Mouse (Mus musculus): Measurements from ENCODE around the gene Thoc5.
A peak's percentile ranks its signal among the peaks of the same experiment; 100 is the strongest.

Thoc5 gene

DNA sequence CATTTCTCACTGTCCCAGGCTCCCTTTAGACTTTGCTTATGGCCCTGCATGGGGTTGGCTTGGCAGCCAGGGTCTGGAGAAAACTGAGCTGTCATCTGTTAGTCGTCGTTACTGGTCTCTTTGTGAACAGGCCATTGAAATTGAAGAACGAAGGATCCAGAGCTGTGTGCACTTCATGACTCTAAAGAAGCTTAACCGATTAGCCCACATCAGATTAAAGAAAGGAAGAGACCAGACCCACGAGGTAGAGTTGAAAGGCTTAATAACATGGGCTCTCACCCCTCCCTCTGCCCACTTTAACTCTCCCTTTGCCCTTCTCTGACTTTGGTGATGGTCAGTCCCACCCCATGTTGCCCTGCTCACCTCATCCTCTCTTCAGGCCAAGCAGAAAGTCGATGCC lies 6.8 kb downstream of the Thoc5 start:
- no peak for DNase-seq (ENCODE audit: low read depth in 2 of 2, low spot score in 2 of 2)

DNA sequence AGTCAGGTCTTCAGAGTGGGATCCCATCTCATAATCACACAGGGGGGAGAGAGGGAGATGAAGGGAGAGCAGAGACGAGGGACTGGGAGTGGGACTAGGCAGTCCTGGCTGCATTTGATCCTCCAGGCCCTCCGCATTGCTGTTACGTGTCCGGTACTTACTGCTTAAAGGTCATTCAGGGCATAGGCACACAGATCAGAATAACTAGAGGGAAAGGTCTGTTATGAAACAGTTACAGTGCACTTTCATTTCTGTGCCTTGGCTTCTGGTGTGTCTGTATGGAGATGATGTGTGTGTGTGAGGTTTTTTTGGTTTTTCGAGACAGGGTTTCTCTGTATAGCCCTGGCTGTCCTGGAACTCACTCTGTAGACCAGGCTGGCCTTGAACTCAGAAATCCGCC lies 11.1 kb downstream of the Thoc5 start:
- no peak for DNase-seq (ENCODE audit: low read depth in 2 of 2, low spot score in 2 of 2)

DNA sequence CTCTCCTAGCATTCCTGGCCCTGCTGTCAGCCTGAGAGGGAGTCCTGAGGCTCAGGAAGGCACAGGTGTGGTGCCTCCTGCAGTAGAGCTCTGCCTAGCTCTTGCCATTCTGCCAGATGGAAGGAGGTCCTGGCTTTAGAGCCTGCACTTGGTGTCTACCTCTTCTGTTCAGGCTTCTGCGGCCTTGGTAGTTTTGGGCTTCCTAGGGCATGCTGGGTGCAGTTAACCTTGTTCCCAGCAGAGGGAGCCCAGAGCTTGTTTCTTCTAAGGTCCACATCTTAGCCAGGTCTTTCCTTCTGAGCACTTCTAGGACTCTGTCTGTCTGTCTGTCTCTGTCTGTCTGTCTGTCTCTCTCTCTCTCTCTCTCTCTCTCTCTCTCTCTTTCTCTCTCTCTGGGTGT lies 20.9 kb downstream of the Thoc5 start:
- peak; percentile 24 to 49 for DNase-seq (ENCODE audit: low read depth in 2 of 2, low spot score in 2 of 2)

DNA sequence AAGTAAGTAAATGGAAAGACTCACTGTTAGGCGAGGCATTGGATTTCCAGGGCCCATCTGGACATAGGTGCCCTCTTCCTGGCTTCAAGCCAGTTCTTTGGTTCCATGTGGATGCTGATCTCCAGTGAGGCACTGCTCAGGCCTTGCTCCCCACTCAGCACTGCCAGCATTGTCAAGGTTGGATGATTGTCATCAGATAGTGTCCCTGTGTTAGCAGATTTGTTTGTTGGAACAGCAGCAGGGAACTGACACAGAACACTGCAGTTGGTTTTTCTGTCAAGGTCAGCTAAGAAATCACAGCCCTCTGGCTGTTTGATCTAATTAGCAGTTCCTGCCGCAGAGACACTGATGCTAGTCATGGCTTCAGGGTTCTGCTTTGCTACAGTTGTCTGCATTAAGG lies 26.2 kb downstream of the Thoc5 start:
- no peak for DNase-seq (ENCODE audit: low read depth in 2 of 2, low spot score in 2 of 2)

DNA sequence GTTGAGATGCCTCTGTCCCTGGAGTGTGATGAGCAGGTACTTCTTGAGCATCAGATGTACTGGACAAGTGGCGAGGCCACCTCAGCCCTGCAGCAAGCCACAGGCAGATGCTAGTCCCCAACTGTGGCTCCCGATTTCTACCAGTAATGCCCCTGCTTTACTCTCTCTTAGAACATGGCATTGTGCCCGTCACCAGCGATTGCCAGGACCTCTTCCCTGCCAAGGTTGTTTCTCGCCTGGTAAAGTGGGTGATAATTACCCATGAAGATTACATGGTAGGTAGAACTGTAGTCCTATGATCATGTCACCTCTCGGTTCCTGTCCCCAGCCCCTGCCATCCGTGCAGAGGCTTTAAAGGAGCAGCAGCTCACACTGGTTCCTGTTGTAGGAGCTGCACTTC lies 26.6 kb downstream of the Thoc5 start:
- no peak for DNase-seq (ENCODE audit: low read depth in 2 of 2, low spot score in 2 of 2)

DNA sequence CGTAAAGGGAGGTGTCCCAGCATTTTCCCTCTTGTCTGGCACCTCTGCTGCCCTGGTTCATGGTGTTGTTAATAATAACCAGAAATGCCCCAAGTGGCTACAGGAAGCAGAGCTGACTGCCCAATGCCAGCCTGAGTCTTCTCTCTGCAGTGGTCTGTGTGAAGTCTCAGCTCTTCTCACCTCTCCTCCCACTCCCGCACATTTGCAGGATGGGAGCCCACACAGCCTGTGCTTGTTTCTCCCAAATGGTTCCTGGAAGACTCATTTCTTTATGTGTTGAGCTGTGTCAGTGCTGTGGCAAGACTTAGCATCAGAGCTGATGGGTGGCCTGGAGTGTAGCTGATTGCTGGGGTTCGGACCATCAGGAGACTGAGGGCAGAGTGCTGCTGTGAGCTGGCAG lies 32.1 kb downstream of the Thoc5 start:
- DNase-seq (ENCODE audit: low read depth in 2 of 2, low spot score in 2 of 2): no peak

DNA sequence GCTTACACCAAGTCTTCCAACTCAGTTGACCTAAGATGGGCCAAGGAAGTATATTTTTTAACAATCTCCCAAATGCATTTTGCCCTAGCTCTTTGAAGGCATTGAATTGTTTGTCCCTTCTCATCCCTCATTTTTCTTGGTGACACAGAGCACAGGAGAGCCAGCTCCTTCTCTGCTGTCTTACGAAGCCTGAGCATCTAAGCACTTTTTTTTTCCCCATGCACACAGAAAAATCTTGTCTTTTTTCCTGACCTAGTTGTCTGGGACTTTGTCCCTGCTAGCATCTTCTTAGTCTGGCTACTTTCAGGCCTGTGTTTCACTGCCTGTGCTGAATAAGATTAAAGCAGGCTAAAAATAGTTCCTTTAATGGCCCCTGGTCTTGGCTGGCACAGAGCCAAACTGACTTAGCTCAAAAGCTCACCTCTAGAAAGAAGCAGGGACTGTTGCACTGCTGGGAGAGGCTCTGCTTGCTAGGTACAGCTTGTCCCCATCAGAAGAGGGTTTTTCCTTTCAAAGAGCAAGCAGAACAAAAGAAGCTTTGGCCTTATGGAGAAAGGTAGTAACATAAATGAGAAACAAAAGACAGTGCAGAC lies 36.0 kb downstream of the Thoc5 start:
- no peak for DNase-seq (ENCODE audit: low read depth in 2 of 2, low spot score in 2 of 2)

DNA sequence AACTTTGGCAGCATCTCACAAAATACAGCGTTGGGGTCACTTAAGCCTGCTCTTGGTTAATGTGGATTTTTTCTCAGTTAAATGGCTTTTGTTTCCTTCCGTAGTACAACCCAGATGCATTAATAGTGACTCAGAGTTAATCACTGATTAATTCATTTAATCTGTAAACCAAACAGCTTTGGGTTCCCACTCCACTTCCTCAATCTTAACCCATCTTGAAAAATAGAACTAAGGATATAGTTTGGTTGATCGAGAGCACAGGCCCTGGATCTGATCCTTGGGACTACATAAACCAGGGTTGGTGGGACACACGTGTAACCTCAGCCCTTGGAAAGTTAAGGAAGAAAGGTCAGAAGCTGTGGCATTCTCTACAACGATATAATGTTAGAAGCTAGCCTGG lies 41.1 kb downstream of the Thoc5 start:
- DNase-seq (ENCODE audit: low read depth in 2 of 2, low spot score in 2 of 2): no peak

DNA sequence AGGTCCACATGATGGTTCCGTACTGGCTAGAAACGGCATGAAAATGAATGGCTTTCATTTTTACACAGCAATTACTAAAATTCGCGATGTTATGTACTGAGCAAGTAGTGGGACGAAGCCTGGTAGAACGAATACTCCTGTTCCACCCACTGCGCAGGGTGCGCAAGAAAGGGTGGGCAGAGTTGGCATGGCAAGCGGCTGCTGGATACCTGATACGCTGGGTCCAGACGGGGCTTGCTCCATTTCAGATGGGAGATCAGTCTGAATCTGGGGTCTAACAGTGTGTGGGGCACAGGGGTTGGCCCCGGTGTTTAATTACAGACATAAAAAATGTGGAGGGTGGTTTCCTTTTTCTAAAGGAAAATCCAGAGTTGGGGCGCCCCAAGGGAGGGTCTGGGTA lies 51.4 kb downstream of the Thoc5 start:
- no peak for DNase-seq (ENCODE audit: low read depth in 2 of 2, low spot score in 2 of 2)

DNA sequence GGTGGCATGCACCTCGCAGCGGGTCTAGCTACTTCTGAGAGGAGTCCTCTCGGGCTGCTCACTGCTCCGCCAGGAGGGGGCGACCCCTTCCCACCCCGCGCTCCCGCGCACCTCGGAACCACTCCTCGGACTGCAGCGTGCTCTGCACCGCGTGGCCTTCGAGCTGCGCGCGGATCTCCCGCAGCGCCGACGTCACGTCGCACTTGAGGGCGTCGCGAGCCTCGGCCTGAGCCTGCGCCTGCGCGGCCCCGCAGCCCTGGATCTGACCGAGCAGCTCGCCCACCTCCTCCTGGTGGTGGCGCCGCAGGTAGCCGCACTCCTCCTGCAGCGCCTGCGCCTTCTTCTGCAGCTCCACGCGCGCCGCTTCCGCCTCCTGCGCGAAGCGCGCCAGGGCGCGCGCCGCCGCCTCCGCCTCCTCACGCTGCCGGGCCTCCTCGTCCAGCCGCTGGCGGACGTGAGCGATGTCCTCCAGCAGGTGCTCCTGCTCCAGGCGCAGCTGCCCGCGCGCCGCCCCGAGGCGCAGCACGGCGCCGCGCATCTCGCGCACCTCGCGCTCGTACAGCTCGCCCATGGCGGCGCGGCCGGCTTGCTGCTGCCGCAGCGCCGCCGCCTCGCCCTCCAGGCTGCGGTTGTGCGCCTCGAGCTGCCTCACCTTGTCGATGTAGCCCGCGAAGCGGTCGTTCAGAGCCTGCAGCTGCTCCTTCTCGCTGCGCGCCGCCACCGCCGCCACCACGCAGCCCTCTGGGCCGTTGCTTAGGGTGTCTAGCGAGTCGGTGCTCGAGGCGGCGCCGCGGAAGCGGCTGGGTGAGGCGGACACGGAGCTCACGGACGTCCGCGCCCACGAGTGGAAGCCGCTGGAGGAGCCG lies 52.1 kb downstream of the Thoc5 start:
- peak; percentile 69 to 72 for DNase-seq (ENCODE audit: low read depth in 2 of 2, low spot score in 2 of 2)

DNA sequence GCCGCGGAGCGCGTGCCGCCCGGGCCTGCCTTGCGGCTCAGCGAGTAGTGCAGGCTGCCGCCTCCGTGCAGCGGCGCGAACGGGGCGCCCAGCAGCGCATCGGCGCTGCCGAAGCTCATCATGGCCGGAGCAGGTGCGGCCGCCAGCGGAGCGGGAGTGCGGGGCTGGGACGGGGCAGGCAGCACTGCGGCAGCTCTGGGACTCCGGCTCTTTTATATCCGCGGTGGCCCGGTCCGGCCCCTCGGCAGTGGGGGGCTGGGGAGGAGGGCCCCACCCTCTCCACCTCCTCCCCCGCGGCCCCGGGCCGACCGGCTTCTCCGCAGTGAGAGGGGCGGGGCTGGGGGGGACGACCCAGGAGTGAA lies 52.7 kb downstream of the Thoc5 start, which contains the start of gene Nefh:
Nefh (minus strand) TSS at position 252 of the 362 bp plus-strand sequence.
- DNase-seq (ENCODE audit: low read depth in 2 of 2, low spot score in 2 of 2): no peak

DNA sequence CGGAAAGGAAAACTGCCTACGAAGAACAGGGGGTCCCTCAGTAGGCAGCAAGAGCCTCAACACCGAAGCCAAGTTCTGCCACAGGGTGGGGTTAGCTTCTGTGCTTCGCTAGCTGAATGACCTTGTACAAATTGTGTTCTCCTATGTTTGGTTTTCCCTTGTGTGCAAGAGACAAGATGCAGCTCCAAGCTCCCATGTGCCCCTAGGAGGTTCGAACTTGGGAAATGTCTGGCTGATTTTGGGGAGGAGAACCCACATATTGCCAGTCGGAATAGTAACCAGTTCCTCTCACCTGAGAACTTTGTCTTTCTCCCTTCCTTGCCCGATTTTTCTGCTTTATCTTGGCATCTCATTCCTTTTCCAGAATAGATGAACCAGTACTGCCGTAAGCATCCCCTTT lies 53.7 kb downstream of the Thoc5 start:
- no peak for DNase-seq (ENCODE audit: low read depth in 2 of 2, low spot score in 2 of 2)

DNA sequence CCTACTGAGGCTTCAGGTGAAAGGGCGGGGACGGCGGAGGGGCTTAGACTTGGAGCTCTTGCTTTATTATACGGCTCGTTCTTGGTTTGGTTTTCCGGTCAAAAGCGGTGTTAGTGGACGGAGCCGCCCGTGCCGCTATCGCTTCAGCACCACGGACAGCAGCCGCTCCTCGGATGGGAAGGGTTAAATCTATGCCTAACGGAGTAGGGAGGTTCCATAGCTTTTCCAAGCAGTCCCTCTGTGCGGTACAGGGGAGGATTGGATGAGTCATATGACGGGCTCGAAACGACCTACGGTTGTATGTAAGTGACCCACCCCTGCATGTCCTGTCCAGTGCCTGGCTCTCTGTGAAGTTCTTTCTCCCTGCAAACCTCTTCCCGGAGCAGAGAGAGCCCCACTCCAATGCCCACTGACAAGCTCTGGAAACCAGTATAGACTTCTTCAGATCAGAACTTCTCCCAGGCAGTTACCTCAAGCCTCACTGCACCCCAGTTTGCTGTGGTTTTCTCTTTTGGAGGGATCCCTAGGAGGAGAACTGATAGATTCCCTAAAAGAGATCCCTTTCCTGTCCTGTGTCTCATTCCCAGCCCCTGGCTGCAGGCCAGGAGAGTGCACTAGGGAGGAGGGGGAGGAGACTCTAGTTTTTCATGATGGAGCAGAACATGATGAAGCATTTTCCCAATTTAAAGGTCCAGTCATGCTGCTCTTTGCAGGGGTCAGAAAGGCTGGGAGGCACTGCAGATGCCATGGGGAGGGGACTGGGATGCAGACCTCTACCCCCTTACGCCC lies 54.3 kb downstream of the Thoc5 start:
- DNase-seq (ENCODE audit: low read depth in 2 of 2, low spot score in 2 of 2): no peak

DNA sequence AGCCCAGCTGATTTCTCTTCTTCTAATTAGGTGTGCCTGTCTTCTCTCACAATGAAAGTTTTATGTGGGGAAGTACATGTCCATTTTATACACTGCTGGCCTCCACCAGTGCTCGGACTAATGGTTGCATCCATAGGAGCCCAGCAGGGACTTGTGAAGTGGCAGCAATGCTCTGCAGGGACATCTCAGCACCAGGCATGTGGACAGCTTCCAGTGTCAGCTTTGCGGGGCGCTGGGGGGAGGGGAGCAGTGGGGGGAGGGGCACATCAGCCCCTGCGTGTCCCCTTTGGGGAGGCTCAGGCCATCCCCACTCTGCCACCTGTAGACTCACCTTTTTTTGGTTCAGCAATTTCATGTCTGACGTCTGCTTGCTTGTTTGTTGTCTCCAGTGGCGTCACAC lies 58.3 kb downstream of the Thoc5 start:
- DNase-seq (ENCODE audit: low read depth in 2 of 2, low spot score in 2 of 2): no peak

DNA sequence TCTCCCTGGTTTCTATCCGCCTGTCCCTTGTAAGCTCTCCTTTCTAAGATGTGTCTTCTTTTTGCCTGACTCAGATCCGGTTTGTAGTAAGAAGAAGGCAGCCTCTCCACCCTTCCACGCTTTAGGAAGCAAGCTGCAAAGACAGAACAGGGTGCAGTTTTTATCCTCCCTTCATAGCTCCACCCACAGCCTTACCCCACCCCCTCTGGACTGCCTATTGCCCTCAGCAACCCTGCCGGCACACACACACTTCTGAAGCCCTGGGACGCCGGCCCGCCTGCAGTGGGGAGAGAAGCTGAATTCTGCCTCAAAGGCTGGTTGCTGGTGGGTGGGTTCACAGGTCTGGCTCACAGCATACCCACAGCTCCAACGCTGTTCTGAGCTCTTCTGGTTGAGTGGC lies 58.8 kb downstream of the Thoc5 start:
- no peak for DNase-seq (ENCODE audit: low read depth in 2 of 2, low spot score in 2 of 2)

DNA sequence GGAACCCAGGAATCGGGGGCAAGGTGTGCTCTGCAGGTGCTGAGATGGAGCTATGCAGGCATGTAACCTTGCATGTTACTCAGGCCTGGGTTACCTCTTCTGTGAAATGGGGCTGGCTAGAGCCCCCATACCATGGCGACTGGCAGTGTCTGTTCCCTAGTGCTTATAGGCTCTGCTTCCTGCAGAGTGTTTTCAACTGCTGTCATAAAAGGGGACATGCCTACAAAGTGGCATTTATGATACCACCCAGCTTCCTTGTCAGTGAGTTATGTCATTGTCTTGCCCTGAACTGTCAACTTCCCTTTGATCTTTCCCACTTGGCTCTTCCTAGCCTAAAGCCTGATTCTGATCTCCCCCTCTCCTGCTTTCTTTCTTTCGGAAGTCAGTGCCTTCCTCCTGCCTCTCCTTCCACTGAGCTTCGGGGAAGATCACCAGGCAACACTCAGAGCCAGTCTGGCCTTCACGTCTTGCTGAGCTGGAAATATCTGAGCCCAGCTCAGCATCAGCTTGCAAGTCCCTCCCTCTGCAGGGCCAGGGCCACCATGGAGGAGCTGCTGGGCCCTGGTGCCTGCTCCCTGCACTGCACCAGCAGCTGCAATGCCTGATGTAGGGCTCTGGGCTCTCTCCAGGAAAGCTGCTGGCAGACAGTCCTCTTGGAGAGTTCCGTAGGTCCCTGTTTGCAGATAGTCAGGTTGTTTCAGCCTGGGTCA lies 68.1 kb downstream of the Thoc5 start:
- DNase-seq (ENCODE audit: low read depth in 2 of 2, low spot score in 2 of 2): no peak

DNA sequence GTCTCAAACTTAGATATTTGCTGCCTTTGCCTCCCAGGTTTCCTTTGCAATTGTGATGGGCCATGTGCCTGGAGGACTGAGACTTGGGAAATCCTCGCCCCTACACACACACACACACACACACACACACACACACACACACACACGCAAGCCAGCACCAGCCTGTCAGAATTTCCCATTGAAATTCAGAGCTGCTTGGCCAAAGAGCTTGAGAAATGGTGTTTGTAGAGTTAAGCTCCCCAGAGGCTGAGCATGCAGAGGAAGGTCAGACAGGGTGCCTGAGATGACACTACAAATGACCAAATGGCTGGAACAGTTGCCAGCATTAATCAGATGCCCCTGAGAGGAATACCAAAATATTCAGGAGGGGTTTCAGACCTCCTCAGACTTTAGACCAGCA lies 71.2 kb downstream of the Thoc5 start:
- no peak for DNase-seq (ENCODE audit: low read depth in 2 of 2, low spot score in 2 of 2)

DNA sequence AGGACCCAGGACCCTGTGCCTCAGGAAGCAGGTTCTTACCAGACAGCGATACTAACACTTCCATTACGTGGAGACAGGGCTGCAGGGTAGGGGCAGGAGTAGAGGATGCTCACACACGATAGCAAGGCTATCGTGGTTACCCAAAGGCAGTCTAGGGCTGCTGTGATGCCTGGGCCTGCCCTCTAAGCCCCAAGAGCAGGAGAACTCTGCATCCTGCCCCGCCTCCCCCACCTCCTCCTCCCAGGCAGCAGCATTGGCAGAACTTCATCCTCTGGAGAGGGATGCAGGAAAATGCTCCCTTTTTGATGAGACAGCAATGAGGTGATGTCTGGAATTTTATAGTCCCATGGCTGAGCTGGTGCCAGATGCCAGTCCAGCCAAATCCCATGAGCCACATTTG lies 71.8 kb downstream of the Thoc5 start:
- DNase-seq (ENCODE audit: low read depth in 2 of 2, low spot score in 2 of 2): no peak

DNA sequence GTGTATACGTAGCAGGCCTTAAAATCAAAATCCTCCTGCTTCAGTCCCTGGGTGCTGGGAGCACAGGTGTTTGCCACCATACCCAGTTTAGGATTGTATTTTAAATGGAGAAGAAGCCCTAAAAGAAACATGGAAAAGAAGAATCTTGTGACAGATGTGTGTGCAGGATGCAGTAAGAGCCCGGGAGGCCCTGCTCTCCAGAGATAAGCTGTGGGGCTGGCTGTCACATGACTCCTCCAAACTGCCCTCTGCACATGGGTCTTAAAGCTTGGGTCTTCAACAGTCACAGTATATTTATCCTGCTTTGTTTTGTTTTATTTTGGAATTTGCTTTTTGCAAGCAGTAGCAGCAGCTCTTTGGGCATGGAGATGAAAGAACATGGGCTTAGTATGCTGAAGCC lies 72.4 kb downstream of the Thoc5 start:
- DNase-seq (ENCODE audit: low read depth in 2 of 2, low spot score in 2 of 2): no peak

DNA sequence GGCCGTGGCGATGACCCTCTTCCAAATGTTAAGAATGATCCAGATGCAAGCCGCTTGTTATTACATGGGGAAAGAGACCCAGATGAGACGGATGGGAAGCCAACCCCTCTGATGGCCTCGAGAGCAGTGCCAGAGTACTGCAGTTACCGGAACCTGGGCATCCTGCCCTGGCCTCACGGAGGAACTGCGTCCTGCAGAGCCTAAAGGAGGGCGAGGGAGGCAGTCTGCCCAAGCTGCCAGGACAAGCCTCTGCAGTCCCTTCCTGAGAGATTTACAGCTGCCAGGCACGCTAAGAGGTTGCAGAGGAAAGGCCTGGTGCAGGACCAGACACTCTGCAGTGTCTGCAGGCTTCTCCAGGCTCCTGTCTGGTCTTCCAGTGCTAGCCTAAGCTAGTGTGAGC lies 73.3 kb downstream of the Thoc5 start:
- no peak for DNase-seq (ENCODE audit: low read depth in 2 of 2, low spot score in 2 of 2)
